22 mouse cellular contexts compared by ENCODE assay signal in the genomic region with DNA sequence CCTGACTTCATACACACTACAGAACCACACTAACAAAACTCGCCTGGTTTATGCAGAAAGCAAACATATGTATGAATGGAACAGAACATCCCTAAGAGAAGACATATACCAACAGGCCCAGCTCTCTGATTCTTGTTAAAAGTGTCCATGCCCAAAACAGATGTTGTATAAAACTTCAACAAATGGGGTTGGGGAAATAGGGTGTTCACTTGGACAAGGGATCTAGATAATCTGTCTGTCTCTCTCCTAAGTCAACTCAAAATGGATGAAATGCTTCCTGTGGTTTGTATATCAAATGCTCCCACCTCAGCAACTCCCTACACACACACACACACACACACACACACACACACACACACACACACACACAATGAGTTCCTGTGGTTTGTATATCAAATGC. TPM values are rescaled to one million over a fixed set of nuclear protein-coding genes. Genes with fewer than 3 reads are reported as not detected.
A peak's percentile ranks its signal among the peaks of the same experiment; 100 is the strongest.
DNase-seq lines count a peak whose midpoint lies in the region; ATAC-seq lines count a peak whose summit lies in the region.
"Had no signal": no experiment of that assay in that cellular context is flagged by ENCODE, and none has a peak within 500 bp of the region (broad histone marks: within the 10 kb centered on the region; RNA-seq: fewer than 3 reads in every experiment).

No protein-coding gene starts in this region.

- ATAC-seq in heart, embryonic 12.5 days (ENCODE audit: insufficient number of reproducible peaks, low FRiP score), result no peak
- no peak for ATAC-seq in heart, embryonic 11.5 days (replicated peaks; ENCODE audit: insufficient number of reproducible peaks, low FRiP score, low TSS enrichment)
- ATAC-seq in hematopoietic stem cell, adult 5-6 weeks (replicated peaks in 1 of 2; ENCODE audit: insufficient read depth in 1 of 2, low FRiP score in 2 of 2, low TSS enrichment in 1 of 2, low read depth in 1 of 2, poor library complexity in 2 of 2, severe bottlenecking in 2 of 2), result peak; percentile 7 to 29; a peak in 1 of 4 replicates
- ATAC-seq: forebrain, embryonic 15.5 days; hindbrain, embryonic 16.5 days; intestine, embryonic 15.5 days had no signal

- no peak overlapping the region for H3K27ac ChIP-seq in heart, embryonic 12.5 days (ENCODE audit: poor library complexity, severe bottlenecking)
- no peak overlapping the region for H3K27ac ChIP-seq in heart, embryonic 11.5 days (ENCODE audit: low read depth, low read length)
- H3K27ac ChIP-seq: embryonic facial prominence, embryonic 10.5 days; embryonic facial prominence, embryonic 13.5 days; forebrain, embryonic 12.5 days; forebrain, embryonic 15.5 days; heart, adult 2 months; hindbrain, embryonic 10.5 days; hindbrain, embryonic 13.5 days; intestine, embryonic 15.5 days had no signal

- H3K4me1 ChIP-seq in heart, embryonic 12.5 days (replicated peaks), result 0 out of 2 replicates have a peak, but pooled peaks cover 4% of the 10 kb centered on the region
- peaks cover 3% of the 10 kb centered on the region; the same call in 1 of the 2 replicates for H3K4me1 ChIP-seq in heart, embryonic 11.5 days (ENCODE audit: control insufficient read depth, insufficient read depth, low read length)
- H3K4me1 ChIP-seq: embryonic facial prominence, embryonic 13.5 days; forebrain, embryonic 12.5 days; forebrain, embryonic 15.5 days; hindbrain, embryonic 10.5 days; hindbrain, embryonic 13.5 days; intestine, embryonic 15.5 days had no signal

- H3K27me3 ChIP-seq in heart, embryonic 12.5 days (replicated peaks), result no peaks in the 10 kb centered on the region
- no peaks in the 10 kb centered on the region for H3K27me3 ChIP-seq in heart, embryonic 11.5 days (ENCODE audit: control insufficient read depth, insufficient read depth, low read length)
- H3K27me3 ChIP-seq: CH12.LX; embryonic facial prominence, embryonic 13.5 days; forebrain, embryonic 12.5 days; forebrain, embryonic 15.5 days; hindbrain, embryonic 13.5 days; intestine, embryonic 15.5 days had no signal

- H3K4me3 ChIP-seq in heart, embryonic 12.5 days, result no peak overlapping the region
- H3K4me3 ChIP-seq in heart, embryonic 11.5 days (ENCODE audit: low read depth, low read length), result no peak overlapping the region
- H3K4me3 ChIP-seq: embryonic facial prominence, embryonic 13.5 days; forebrain, embryonic 12.5 days; forebrain, embryonic 15.5 days; hindbrain, embryonic 10.5 days; hindbrain, embryonic 13.5 days; intestine, embryonic 15.5 days had no signal

- 70% methylated on average over 1 of the region's 1 CpGs for WGBS in heart, embryonic 12.5 days
- 58% methylated on average over 1 of the region's 1 CpGs for whole genome bisulfite sequencing in heart, embryonic 11.5 days (ENCODE audit: insufficient replicate concordance)

- H3K36me3 ChIP-seq in heart, embryonic 12.5 days, result no peaks in the 10 kb centered on the region
- H3K36me3 ChIP-seq in heart, embryonic 11.5 days (ENCODE audit: control insufficient read depth, insufficient read depth, low read length), result no peaks in the 10 kb centered on the region
- H3K36me3 ChIP-seq: embryonic facial prominence, embryonic 10.5 days; embryonic facial prominence, embryonic 13.5 days; forebrain, embryonic 12.5 days; forebrain, embryonic 15.5 days; G1E; hindbrain, embryonic 10.5 days; hindbrain, embryonic 13.5 days; intestine, embryonic 15.5 days had no signal

- H3K9me3 ChIP-seq in heart, embryonic 12.5 days (replicated peaks), result no peaks in the 10 kb centered on the region
- H3K9me3 ChIP-seq in heart, embryonic 11.5 days (replicated peaks; ENCODE audit: control insufficient read depth, low read length), result no peaks in the 10 kb centered on the region
- H3K9me3 ChIP-seq: embryonic facial prominence, embryonic 10.5 days; embryonic facial prominence, embryonic 13.5 days; forebrain, embryonic 12.5 days; forebrain, embryonic 15.5 days; G1E; hindbrain, embryonic 10.5 days; hindbrain, embryonic 13.5 days; intestine, embryonic 15.5 days had no signal

- H3K4me2 ChIP-seq in heart, embryonic 12.5 days, result 0 out of 2 replicates have a peak overlapping the region, but pooled peaks have one; percentile 24
- H3K4me2 ChIP-seq in heart, embryonic 11.5 days, result no peak overlapping the region; the same call in 1 of the 2 replicates
- H3K4me2 ChIP-seq: embryonic facial prominence, embryonic 13.5 days; forebrain, embryonic 12.5 days; forebrain, embryonic 15.5 days; hindbrain, embryonic 13.5 days; intestine, embryonic 15.5 days had no signal

- no peak overlapping the region for H3K9ac ChIP-seq in heart, embryonic 12.5 days
- H3K9ac ChIP-seq in heart, embryonic 11.5 days (ENCODE audit: low read depth, low read length), result no peak overlapping the region
- H3K9ac ChIP-seq: embryonic facial prominence, embryonic 13.5 days; forebrain, embryonic 12.5 days; forebrain, embryonic 15.5 days; hindbrain, embryonic 13.5 days; intestine, embryonic 15.5 days had no signal

- peak; percentile 24 for DNase-seq in thymus, postnatal 0 days (ENCODE audit: low spot score)
- DNase-seq in thymus, postnatal 25 days, result no peak
- no peak for DNase-seq in cerebellum, adult 11-12 months
- DNase-seq in thymus, postnatal 14 days, result no peak
- no peak for DNase-seq in thymus, adult 18-20 months
- DNase-seq: cerebellum, adult 2 months; cerebellum, adult 9-11 months had no signal

RNA-seq across cellular contexts. Expression of gene Pan3, which starts 12.0 kb away (rescaled TPM):
- polyA plus RNA-seq in heart, embryonic 12.5 days (2016; fragmentation: Nextera tagmentation; extraction: Ambion mirVana), result 46.3 and 46.5 TPM in 2 replicates
- polyA plus RNA-seq in heart, embryonic 11.5 days (2014; fragmentation: Nextera tagmentation; extraction: Ambion mirVana), result 43.7 and 54.9 TPM in 2 replicates
- polyA plus RNA-seq in thymus, postnatal 0 days (2015; fragmentation: Nextera tagmentation; extraction: Ambion mirVana), result 139 and 191 TPM in 2 replicates
- 364 and 387 TPM in 2 replicates for total RNA-seq in hematopoietic stem cell, adult 5-6 weeks (2017)

RNA-seq across cellular contexts. Expression of gene Flt3, which starts 17.7 kb away (rescaled TPM):
- 0.20 TPM in 1 of 2 replicates, not detected in the other for polyA plus RNA-seq in heart, embryonic 12.5 days (2016; fragmentation: Nextera tagmentation; extraction: Ambion mirVana)
- polyA plus RNA-seq in heart, embryonic 11.5 days (2014; fragmentation: Nextera tagmentation; extraction: Ambion mirVana), result 0.10 TPM in 2 replicates
- 2.6 and 3.1 TPM in 2 replicates for polyA plus RNA-seq in thymus, postnatal 0 days (2015; fragmentation: Nextera tagmentation; extraction: Ambion mirVana)
- 260 and 358 TPM in 2 replicates for total RNA-seq in hematopoietic stem cell, adult 5-6 weeks (2017)
- polyA plus RNA-seq: G1E; heart, embryonic 14.5 days; hindbrain, embryonic 10.5 days had no signal

Comparison
In these comparisons a context has a peak if more than half of its experiments do, and no peak if none do; other contexts are left out.
1. ATAC-seq: peak in hematopoietic stem cell, adult 5-6 weeks (2 of 2); none in heart, embryonic 12.5 days (single experiment) and heart, embryonic 11.5 days (single experiment).